Mouse (Mus musculus) kidney, embryonic 15.5 days (tissue): ENCODE data around the gene Masp1. TPM values are rescaled to one million over a fixed set of nuclear protein-coding genes. Genes with fewer than 3 reads are reported as not detected.

Source experiments
- ATAC-seq: fragments of 200-750 bp; cut with Nextera tagmentation; replicated peaks from 2 replicates; pipeline ENCODE4 v1.8.0; 2017; ENCODE audit warnings: moderate TSS enrichment; ENCODE audit not compliant: low FRiP score
- H3K27ac ChIP-seq: fragments of 300-500 bp; sonication (generic); 2 replicates; pipeline ENCODE4 v1.5.1; 2015; ENCODE audit warnings: mild to moderate bottlenecking, inconsistent platforms
- H3K27me3 ChIP-seq: fragments of 300-500 bp; sonication (generic); 2 replicates; pipeline ENCODE4 v1.6.1; 2015; ENCODE audit warnings: inconsistent platforms
- H3K36me3 ChIP-seq: fragments of 300-500 bp; sonication (generic); 2 replicates; pipeline ENCODE4 v1.6.1; 2015; ENCODE audit warnings: inconsistent platforms
- H3K4me1 ChIP-seq: fragments of 300-500 bp; sonication (generic); 2 replicates; pipeline ENCODE4 v1.6.1; 2015; ENCODE audit warnings: inconsistent platforms
- H3K4me2 ChIP-seq: fragments of 300-500 bp; sonication (generic); 2 replicates; pipeline ENCODE4 v1.6.1; 2015; ENCODE audit warnings: moderate library complexity, mild to moderate bottlenecking, inconsistent platforms
- H3K4me3 ChIP-seq: fragments of 300-500 bp; sonication (generic); replicated peaks from 2 replicates; pipeline ENCODE4 v1.5.1; 2015; ENCODE audit warnings: mild to moderate bottlenecking, inconsistent platforms
- H3K9ac ChIP-seq: fragments of 300-500 bp; sonication (generic); 2 replicates; pipeline ENCODE4 v1.6.1; 2015; ENCODE audit warnings: mild to moderate bottlenecking, inconsistent platforms
- H3K9me3 ChIP-seq: fragments of 300-500 bp; sonication (generic); replicated peaks from 2 replicates; pipeline ENCODE4 v1.6.1; 2016; ENCODE audit warnings: inconsistent platforms
- WGBS: fragments of 180-500 bp; shearing (Covaris S2); methylation state at CpG from one replicate; pipeline ENCODE4 v1.1.7; 2015; ENCODE audit warnings: mixed read lengths; 5-methylcytosine and 5-hydroxymethylcytosine counted together
- polyA plus RNA-seq: library from polyadenylated mRNA; unstranded; fragments of >200 nt; fragmentation: Nextera tagmentation; extraction: Ambion mirVana; gene quantifications from 2 replicates; pipeline ENCODE4 v1.2.1, GENCODE M21; 2015

The Masp1 gene
- polyA plus RNA-seq: 6.8 and 8.3 TPM in 2 replicates

GRCm38 (mm10) chr16:23520235-23520871 lies at the start of gene Masp1, which contains the start of gene Rtp4:
Gene Masp1, minus strand, starts transcription at chr16:23520815.
Gene Rtp4, plus strand, starts transcription at chr16:23520291.
- H3K9ac ChIP-seq: peak within 1 kb of the TSS; percentile 25; the same call in 1 of the 2 replicates
- peak; percentile 89 for ATAC-seq
- H3K27ac ChIP-seq: peak within 1 kb of the TSS; percentile 88
- peak within 1 kb of the TSS; percentile 64 for H3K4me2 ChIP-seq
- H3K4me3 ChIP-seq: peak within 1 kb of the TSS; percentile 40
- H3K36me3 ChIP-seq: no peaks in the 10 kb centered on the region
- no peaks in the 10 kb centered on the region for H3K9me3 ChIP-seq
- peaks cover 48% of the 10 kb centered on the region for H3K4me1 ChIP-seq
- 3% methylated on average over 12 of the region's 12 CpGs for WGBS
- no peaks in the 10 kb centered on the region for H3K27me3 ChIP-seq

DNA sequence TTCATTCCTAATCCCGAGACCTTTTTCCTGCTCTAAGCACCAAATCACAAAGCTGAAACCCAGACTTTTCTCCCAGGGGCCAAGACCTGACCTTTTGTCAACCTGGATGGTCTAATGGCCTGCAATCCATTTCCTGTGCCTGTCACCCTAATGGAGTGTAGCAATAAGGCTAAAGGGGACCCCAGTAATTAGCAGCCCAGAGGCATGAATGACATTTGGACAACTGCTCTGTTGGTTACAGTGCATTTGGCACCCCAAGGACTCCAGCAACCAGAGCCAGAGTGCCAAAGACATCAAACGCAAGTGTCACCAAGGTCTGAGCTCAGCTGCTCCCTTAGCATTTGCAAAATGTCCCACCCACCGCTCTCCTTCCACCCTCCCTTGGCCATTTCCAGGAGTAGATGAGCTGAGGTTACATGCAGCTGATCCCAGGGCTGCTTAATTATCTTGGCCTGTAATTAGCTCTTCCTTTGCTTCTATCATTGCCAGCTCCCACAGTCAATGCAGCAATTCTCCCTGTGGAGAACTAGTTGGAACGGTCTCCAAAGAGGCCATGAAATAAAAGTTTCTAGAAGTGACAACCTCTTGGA lies 47.8 kb upstream of the Masp1 start:
- Histone ChIP-seq H3K27ac (no peak overlapping the region), H3K9ac (no peak overlapping the region), H3K4me2 (no peak overlapping the region), H3K4me1 (no peaks in the 10 kb centered on the region), H3K27me3 (no peaks in the 10 kb centered on the region), H3K9me3 (no peaks in the 10 kb centered on the region), H3K4me3 (no peak overlapping the region), H3K36me3 (no peaks in the 10 kb centered on the region)
- WGBS: 18% methylated on average over 4 of the region's 4 CpGs
- no peak for ATAC-seq

DNA sequence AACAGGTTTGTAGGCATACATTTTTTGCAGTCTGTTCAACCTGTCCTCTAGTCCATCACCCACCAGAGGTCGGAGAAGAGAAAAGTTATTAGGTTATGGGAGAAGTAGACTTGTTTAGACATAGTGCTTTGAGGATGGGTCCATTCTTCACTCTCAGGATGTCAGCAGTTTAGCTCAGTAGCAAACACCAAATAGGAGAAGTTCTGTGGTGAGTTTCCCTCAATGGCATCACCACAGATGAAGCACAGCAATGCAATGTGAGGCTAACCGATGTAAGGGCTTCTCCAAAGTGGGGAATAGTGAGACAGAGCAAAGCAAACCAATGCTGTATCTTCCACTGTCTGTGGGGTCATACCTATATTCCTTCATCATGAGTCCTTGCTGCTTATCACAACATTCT lies 37.1 kb upstream of the Masp1 start:
- Histone ChIP-seq H3K36me3 (no peaks in the 10 kb centered on the region), H3K9ac (no peak overlapping the region), H3K4me3 (no peak overlapping the region), H3K9me3 (no peaks in the 10 kb centered on the region), H3K27me3 (no peaks in the 10 kb centered on the region), H3K4me2 (no peak overlapping the region), H3K4me1 (no peaks in the 10 kb centered on the region), H3K27ac (no peak overlapping the region)
- 92% methylated on average over 2 of the region's 2 CpGs for WGBS
- no peak for ATAC-seq

DNA sequence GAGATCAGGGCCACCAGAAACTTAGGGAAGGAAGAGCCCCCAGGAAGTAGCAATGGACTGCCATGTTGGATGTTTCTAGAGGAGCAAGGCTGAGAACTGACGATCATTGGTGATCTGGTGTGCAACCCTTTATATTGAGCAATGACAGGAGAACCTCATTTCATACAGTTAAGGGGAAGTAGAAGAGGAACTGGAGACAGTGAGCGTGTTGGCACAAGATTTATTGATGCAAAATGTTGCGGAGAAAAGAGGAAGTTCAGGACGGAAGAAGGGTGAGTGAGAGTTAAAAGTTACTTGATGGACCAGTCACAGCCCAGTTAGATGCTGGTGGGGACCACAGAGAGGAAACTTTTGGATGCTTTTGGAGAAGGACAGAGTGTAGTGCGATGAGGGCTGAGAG lies 36.6 kb upstream of the Masp1 start:
- Histone ChIP-seq H3K27ac (no peak overlapping the region), H3K27me3 (no peaks in the 10 kb centered on the region), H3K9ac (no peak overlapping the region), H3K9me3 (no peaks in the 10 kb centered on the region), H3K4me2 (no peak overlapping the region), H3K4me1 (no peaks in the 10 kb centered on the region), H3K36me3 (no peaks in the 10 kb centered on the region), H3K4me3 (no peak overlapping the region)
- ATAC-seq: no peak
- WGBS: 84% methylated on average over 5 of the region's 5 CpGs

GRCm38 (mm10) chr16:23554673-23555072 lies 34.1 kb upstream of the Masp1 start:
- Histone ChIP-seq H3K4me2 (no peak overlapping the region), H3K4me3 (no peak overlapping the region), H3K9me3 (no peaks in the 10 kb centered on the region), H3K27me3 (0 out of 2 replicates have a peak, but pooled peaks cover 9% of the 10 kb centered on the region), H3K27ac (no peak overlapping the region), H3K4me1 (no peaks in the 10 kb centered on the region), H3K9ac (no peak overlapping the region), H3K36me3 (no peaks in the 10 kb centered on the region)
- peak; percentile 60; the same call in 1 of the 2 replicates for ATAC-seq
- WGBS: 64% methylated on average over 5 of the region's 5 CpGs

DNA sequence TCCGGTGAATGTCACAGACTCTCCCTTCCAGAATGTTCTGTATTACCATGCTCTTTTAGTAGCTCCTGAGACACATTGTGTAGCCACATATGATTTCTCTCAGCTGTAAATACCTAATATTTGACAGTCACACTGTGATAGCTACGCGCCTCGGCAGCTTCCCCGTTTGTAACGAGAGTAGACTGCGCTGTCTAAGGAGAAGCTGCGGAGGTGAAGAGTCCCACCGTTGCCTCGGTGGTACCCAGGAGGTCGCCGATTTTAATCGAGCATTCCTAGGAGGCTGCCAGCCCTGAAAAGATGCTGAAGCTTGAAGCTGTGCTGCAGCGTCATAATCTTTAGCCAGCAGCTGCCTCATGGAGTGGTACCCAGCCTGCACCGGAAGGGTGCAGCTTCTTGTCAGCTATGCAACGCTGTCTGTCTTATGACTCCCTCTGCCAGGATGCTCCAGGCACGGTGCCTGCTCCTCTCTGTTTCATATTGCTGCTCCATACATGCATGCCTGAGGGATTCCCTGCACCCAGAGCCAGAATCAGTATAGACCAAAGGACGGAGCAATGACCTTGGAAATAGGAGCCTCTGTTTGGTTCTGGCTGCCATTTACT lies 30.5 kb upstream of the Masp1 start:
- no peaks in the 10 kb centered on the region for H3K4me1 ChIP-seq
- H3K9me3 ChIP-seq: no peaks in the 10 kb centered on the region
- no peak overlapping the region for H3K4me2 ChIP-seq
- H3K27ac ChIP-seq: no peak overlapping the region
- H3K36me3 ChIP-seq: no peaks in the 10 kb centered on the region
- H3K27me3 ChIP-seq: 0 out of 2 replicates have a peak, but pooled peaks cover 9% of the 10 kb centered on the region
- ATAC-seq: no peak
- WGBS: 86% methylated on average over 18 of the region's 18 CpGs
- H3K4me3 ChIP-seq: no peak overlapping the region
- no peak overlapping the region for H3K9ac ChIP-seq

GRCm38 (mm10) chr16:23550346-23550980 lies 29.8 kb upstream of the Masp1 start:
- no peaks in the 10 kb centered on the region for H3K4me1 ChIP-seq
- H3K4me3 ChIP-seq: no peak overlapping the region
- ATAC-seq: no peak
- no peak overlapping the region for H3K4me2 ChIP-seq
- H3K9ac ChIP-seq: no peak overlapping the region
- H3K27me3 ChIP-seq: 0 out of 2 replicates have a peak, but pooled peaks cover 9% of the 10 kb centered on the region
- 44% methylated on average over 8 of the region's 8 CpGs for WGBS
- H3K9me3 ChIP-seq: no peaks in the 10 kb centered on the region
- H3K36me3 ChIP-seq: no peaks in the 10 kb centered on the region
- no peak overlapping the region for H3K27ac ChIP-seq

GRCm38 (mm10) chr16:23547783-23548182 lies 27.2 kb upstream of the Masp1 start:
- peaks cover 12% of the 10 kb centered on the region for H3K4me1 ChIP-seq
- 88% methylated on average over 4 of the region's 4 CpGs for WGBS
- H3K36me3 ChIP-seq: no peaks in the 10 kb centered on the region
- H3K9ac ChIP-seq: no peak overlapping the region
- H3K27me3 ChIP-seq: 0 out of 2 replicates have a peak, but pooled peaks cover 9% of the 10 kb centered on the region
- no peak overlapping the region for H3K4me3 ChIP-seq
- no peak overlapping the region for H3K4me2 ChIP-seq
- ATAC-seq: no peak
- H3K27ac ChIP-seq: no peak overlapping the region
- H3K9me3 ChIP-seq: no peaks in the 10 kb centered on the region

DNA sequence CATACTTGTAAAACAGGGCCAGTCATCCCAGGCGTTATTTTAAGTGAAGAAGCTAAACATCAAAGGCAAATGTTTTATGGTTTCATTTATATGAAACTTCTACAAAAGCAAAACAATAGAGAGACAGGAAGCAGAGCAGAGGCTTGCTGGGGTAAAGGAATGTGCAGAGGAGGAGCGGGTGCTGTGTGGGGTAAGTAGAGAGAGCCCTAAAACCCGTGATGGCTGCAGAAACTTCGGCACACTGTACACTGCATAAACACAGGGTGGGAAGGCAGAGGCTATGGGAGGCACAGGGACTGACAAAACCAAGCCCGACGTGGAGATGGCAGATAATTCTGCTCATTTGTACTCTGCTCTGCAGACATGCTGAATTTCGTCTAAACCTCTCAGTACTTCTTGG lies 23.7 kb upstream of the Masp1 start:
- 26% methylated on average over 7 of the region's 7 CpGs for WGBS
- Histone ChIP-seq H3K36me3 (no peaks in the 10 kb centered on the region), H3K9me3 (no peaks in the 10 kb centered on the region), H3K9ac (no peak overlapping the region), H3K4me1 (peaks cover 14% of the 10 kb centered on the region), H3K27ac (no peak overlapping the region), H3K4me2 (no peak overlapping the region), H3K27me3 (no peaks in the 10 kb centered on the region), H3K4me3 (no peak overlapping the region)
- no peak for ATAC-seq

- no peak for ATAC-seq
- no peaks in the 10 kb centered on the region for H3K9me3 ChIP-seq
- no peaks in the 10 kb centered on the region for H3K27me3 ChIP-seq
- no peak overlapping the region for H3K9ac ChIP-seq
- WGBS: 76% methylated on average over 4 of the region's 4 CpGs
- no peak overlapping the region for H3K27ac ChIP-seq
- peaks cover 14% of the 10 kb centered on the region for H3K4me1 ChIP-seq
- H3K4me3 ChIP-seq: no peak overlapping the region
- no peak overlapping the region for H3K4me2 ChIP-seq
- H3K36me3 ChIP-seq: no peaks in the 10 kb centered on the region
Measured at GRCm38 (mm10) chr16:23542866-23543265, 22.3 kb upstream of the Masp1 start.

DNA sequence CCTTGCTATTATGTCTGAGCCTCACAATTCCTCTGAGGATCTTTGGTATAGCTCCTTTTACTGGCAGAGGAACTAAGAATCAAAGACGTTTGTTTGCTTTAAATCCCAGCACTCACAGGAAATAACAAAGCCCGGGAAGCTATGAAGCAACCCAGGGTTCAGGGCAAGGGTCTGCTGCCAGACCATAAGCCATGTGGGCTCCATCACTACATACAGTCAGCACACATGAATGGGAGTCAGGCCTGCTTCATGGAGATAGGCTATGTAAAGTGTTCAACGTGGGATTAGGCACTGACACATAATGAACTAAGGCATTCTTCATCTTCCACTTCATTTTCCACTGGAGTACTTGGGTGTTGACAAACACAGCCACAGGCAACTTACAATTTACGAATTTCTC lies 20.4 kb upstream of the Masp1 start:
- 52% methylated on average over 4 of the region's 4 CpGs for WGBS
- Histone ChIP-seq H3K4me1 (peaks cover 14% of the 10 kb centered on the region), H3K27ac (no peak overlapping the region), H3K27me3 (no peaks in the 10 kb centered on the region), H3K4me3 (no peak overlapping the region), H3K9me3 (no peaks in the 10 kb centered on the region), H3K9ac (no peak overlapping the region), H3K4me2 (no peak overlapping the region), H3K36me3 (no peaks in the 10 kb centered on the region)
- ATAC-seq: no peak

GRCm38 (mm10) chr16:23533707-23534106 lies 13.1 kb upstream of the Masp1 start:
- Histone ChIP-seq H3K27ac (no peak overlapping the region), H3K27me3 (no peaks in the 10 kb centered on the region), H3K4me3 (no peak overlapping the region), H3K9ac (no peak overlapping the region), H3K4me1 (no peaks in the 10 kb centered on the region), H3K36me3 (no peaks in the 10 kb centered on the region), H3K4me2 (no peak overlapping the region), H3K9me3 (no peaks in the 10 kb centered on the region)
- no peak for ATAC-seq
- 65% methylated on average over 3 of the region's 3 CpGs for WGBS
